Mouse (Mus musculus): ENCODE measurements around the gene 6030445D17Rik.

Gene 6030445D17Rik

DNA sequence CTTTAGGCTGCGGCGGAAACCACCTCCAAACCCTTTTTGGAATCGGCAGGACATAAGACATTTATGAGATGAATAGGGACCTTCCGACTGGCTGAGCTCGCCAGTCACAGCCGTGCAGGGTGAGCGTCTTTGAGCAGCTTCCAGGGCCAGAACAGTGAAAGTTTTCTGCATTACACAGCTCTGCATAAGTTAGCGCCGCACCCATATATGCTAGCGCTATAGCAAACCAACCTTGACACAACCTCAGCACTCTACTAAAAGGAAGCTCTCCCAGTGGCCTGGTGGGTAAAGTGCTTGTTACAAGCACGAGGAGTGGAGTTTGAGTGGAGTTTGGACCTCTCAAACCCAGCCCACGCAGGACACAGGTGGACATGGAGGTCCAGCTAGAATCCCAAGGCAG is 2.8 kb upstream of the 6030445D17Rik start:
- no peak for DNase-seq (ENCODE audit: low spot score in 2 of 2)

DNA sequence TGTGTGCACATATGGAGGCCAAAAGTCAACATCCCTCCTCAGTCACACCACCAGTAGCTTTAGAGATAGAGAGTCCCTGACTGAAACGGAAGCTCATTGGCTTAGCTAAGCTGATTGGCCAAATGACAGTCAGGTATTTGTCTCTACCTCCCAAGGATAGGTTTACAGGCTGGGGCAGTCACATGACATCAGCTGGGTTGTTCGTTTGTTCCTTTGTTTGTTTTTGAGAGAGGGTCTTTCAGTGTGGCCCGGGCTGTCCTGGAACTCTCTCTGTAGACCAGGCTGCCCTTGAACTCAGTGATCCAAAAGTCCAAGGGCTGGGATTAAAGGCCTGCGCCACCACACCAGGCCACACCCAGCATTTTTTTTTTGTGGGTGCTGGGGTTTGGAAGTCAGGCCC is 844 bp upstream of the 6030445D17Rik start:
- no peak for DNase-seq (ENCODE audit: low spot score in 2 of 2)

DNA sequence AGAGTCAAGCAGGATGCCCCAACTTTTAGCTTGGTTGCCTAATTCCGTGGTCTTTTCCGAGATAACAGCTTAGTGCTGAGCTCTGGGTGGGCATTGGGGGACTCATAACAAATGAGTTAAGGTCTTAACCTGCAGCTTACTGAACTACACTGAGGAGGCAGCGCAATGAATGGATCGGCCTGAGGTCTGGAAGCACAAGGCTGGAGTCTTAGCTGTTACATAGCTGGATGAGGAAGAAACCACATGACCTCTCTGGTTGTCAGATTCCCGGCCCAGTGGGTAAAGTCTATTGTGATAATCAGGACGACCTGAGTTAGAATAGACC is 327 bp upstream of the 6030445D17Rik start:
- no peak for DNase-seq (ENCODE audit: low spot score in 2 of 2)

DNA sequence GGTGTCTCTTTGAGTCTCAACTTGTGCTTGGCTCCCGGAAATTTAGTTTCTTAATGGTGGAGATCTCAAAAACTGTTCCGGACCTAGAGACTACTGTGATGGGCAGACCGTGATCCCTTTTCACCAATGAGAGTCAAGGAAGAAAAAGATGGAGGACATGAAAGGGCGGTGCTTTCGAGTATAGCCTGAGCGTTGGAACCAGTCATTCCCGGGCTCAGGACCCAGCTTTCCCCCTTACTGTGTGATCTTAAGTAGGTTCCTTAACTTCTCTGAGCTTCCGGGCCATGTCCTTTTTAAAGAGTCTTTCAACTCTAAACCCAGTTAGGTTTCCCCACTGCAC is 759 bp downstream of the 6030445D17Rik start:
- peak in 1 of 2 experiments; percentile 47 for DNase-seq (ENCODE audit: low spot score in 2 of 2)

DNA sequence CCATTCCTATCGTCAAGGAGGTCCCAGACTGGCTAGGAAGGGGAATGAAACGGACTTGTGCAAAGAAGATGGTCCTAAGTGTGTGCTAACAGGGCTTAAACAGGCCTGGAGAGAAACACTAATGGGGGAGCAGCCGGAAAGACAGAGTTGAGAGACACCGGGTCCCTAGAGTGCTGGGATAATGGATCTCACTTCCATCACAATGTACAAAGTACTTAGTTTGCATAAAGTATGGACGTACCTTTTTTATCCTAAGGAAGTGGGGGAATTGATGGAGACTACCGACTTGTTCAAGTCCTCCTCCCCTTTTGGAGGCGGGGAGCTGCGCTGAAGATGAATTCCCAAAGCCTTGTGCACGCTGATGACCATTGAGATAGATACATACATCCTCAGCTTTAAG is 1.4 kb downstream of the 6030445D17Rik start:
- no peak for DNase-seq (ENCODE audit: low spot score in 2 of 2)

DNA sequence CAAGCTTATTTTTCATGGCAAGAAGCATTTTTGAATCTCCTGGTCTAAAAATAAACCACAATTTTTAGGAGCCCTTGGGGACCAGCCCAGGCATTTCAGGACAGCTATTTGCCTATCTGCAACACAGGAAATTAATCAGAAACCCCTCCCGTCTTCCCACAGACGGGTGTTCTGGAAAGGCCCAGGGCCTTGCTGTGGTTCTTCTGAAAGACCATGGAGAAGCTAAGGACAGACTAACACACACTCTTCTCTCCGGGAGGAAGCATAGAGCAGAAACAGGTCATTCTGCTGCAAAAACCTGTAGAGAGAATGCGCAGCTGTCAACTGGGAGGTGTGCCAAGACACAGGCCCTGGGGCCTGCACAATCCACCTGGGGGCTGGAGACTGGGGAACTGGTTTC is 4.2 kb downstream of the 6030445D17Rik start:
- DNase-seq (ENCODE audit: low spot score in 2 of 2): no peak

DNA sequence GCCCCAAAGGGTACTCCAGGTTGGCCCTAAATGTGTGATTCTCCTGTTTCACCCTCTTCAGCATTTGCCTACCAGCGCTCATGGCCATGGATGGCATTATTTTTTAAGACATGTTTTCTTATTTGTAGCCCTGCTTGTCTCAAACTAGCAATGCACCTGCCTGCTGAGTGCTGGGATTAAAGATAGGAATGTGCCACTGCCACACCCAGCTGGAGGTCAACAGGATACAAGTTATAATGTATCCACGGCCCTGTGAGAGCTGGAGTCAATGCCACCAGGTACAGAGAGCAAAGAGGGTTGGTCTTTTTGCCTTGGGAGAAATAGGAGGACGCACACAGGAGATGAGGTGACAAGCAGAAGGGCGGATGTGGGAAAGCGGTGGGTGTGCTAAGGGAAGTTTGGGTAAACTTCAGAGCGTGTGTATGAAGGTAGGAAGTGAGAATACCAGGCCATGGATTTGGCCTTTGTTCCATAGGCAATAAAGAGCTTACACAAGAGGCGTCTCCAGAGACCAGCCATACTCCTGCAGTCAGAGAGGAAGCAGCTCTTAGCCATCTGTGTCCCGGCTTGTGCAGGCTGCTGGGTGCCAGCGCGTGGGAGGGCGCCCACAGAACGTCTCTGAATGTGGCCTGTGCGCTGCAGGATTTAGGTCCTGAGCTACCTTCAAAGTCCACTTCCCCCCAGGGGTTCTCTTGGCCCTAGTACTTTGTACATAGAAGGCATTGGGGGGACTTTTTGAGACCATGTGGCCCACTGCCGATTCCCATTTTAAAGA is 6.7 kb downstream of the 6030445D17Rik start:
- DNase-seq (ENCODE audit: low spot score in 2 of 2): peak; percentile 59 to 86

DNA sequence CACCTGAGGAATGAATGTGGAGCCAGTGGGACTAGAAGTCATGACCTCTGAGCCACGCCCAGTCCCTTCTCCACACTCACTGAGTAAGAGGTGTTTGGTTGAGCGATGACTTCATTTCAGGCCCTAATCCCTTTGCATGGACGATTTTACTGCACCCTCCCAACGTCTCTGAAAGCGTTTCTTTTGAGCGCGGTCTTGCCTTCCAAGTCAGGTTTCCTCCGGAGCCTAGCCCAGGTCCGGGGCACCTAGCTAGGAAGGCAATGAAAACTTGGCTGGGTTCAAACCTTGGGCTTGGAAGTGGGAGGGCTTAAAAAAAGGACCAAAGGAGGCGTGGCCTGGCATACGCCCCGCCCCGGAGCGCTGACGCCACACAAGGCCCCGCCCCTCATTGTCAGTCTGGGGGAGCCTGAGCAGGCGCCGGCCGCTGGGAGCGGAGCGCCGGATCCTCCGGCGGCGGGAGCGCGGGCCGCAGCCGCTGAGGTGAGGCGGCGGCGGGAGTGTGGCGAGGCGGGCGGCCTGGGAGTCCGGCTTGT is 7.4 kb downstream of the 6030445D17Rik start, which contains the start of gene Luzp1:
Gene Luzp1, plus strand, starts transcription at position 391 of the 533 bp plus-strand sequence.
- DNase-seq (ENCODE audit: low spot score in 2 of 2): peak; percentile 78 to 95

DNA sequence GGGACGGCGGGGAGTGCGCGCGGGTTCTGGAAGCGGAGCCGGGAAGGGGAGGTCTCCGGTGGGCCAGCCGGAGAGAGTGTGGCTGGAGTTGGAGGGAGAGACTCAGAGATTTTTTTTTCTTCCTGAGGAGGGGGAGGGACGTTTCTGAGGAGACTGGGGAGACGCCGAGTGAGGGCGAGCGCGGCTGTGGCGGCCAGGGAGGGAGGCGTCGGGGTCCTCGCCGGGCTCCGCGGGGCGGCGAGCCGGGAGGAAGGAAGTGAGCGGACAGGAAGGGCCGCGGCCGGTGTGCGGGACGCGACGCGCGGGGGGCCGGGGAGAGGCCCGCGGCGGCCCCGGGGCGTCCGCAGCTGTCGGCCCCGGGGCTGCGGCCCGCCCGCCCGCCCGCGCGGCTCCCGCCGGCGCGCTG is 7.9 kb downstream of the 6030445D17Rik start:
- no peak for DNase-seq (ENCODE audit: low spot score in 2 of 2)

DNA sequence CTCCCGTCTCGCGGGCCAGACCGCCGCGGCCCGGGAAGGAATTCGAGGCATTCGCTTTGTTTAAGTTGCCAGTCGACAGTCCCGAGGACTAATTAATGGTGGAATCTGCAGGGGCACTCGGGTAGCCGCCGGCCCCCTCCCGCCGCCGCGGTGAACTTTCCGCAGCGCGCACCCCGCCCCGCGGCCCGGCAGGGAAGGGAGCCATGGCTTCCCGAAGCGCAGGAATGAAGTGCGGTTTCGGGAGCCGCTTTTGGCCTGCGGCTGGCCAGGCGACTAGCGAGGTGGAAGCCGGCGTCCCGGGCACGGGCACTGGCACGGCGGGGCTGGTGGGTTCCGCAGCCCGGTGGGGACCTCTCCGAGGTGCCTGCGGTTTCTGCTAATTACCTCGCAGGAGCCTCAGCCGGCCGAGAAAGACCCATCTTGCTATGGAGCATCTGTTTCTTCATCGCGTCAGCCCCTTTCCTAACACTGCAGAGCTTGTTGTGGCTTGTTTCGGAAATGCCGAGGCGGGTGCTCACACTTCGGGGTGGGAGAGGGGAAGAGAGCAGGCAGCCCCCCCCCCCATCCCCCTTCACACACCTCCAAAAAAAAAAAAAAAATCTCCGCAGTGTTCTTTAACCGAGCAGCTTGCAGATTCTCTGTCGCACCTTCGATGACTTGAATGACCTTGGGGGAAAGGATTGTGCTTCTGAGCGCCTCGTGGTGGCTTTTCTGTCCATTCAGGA is 8.5 kb downstream of the 6030445D17Rik start:
- peak in 1 of 2 experiments; percentile 23 for DNase-seq (ENCODE audit: low spot score in 2 of 2)

DNA sequence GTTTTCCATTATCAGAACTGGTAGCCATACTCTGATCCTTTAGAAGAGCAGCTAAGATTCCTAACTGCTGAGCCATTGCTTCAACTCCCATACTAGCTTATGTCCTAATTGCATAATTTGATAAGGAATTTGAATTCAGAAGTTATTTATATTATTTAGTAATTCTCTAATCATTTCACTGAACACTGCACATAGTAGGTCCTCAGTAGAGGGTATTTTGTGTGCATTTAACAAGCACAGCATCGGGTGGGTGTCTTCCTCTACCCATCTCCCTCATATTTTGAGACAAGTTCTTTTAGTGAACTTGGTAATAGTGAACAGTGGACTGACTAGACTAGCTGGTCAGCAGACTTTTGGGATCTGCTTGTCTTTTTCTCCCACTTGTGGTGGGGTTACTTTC is 14.6 kb downstream of the 6030445D17Rik start:
- DNase-seq (ENCODE audit: low spot score in 2 of 2): no peak

DNA sequence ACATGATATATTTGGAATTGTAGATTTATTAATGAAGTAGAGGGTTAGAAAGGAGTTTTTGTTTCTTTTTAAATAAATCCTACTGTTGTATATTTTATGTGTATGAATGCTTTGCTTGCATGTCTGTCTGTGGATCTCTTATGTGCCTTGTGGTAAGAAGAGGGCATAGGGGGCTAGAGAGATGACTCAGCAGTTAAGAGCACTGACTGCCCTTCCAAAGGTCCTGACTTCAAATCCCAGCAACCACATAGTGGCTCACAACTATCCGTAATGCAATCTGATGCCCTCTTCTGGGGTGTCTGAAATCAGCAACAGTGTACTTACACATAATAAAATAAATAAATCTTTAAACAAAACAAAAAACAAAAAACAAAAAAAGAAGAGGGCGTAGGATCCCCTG is 24.5 kb downstream of the 6030445D17Rik start:
- no peak for DNase-seq (ENCODE audit: low spot score in 2 of 2)

DNA sequence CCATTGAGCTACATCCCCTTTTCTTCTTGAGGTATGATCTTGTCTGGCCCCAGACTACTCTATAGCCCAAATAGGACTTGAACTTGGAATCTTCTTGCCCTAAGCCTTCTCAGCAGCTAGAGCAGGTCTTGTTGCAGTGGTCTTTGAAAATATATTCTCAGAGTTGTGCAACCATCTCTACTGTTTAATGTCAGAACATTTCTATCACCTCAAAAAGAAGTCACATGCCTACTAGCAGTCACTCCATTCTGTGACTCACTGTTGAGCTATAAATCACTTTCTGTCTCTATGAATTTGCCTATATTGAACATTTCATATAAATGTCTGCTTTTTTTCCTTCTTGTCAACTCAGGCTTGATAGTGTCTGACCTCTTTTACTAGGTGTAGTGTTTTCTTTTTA is 33.9 kb downstream of the 6030445D17Rik start:
- DNase-seq (ENCODE audit: low spot score in 2 of 2): no peak

DNA sequence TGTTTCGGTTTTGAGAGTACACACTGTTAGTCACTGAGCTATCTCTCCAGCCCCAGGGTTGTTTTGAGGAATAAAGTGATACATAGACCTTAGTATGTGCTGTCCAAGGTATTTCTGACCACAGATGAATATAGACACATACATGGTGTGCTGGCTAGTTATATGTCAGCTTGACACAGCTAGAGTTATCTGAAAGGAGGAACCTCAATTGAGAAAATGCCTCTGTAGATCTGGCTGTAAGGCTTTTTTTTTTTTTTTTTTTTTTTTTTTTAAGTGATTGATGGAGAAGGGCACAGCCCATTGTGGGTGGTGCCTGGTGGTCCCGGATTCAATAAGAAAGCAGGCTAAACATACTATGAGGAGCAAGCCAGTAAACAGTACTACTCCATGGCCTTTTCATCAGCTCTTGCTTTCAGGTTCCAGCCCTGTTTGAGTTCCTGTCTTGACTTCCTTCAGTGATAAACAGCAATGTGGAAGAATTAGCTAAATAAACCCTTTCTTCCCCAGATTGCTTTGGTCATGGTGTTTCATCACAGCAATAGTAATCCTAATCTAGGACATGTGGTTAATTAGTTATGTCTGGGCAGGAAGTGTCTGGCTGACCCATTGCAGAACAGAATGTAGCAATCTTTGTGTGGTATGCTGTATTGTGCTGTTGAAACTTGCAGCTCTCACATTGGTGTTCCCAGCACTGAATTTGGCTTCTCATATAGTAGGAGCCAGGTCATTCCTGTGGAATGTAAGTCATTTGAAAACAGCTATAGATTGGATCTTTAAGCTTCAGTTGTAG is 43.6 kb downstream of the 6030445D17Rik start:
- no peak for DNase-seq (ENCODE audit: low spot score in 2 of 2)

DNA sequence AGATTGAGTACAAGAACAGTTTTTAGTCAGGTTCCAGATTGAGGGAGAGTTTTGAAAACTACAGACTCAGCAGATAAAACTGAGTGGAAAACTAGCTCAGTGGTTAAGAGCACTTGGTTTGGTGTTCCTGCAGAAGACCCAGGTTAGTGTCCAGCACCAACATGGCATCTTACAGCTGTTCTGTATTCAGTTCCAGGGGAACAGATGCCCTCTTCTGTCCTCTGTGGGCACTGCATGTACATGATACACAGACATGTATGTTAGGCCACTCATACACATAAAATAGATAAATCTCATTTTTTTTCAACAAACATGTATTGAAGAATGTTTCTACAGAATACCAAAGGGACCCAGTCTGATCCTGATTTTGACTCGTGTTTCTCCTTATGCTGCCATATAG is 47.8 kb downstream of the 6030445D17Rik start:
- no peak for DNase-seq (ENCODE audit: low spot score in 2 of 2)

DNA sequence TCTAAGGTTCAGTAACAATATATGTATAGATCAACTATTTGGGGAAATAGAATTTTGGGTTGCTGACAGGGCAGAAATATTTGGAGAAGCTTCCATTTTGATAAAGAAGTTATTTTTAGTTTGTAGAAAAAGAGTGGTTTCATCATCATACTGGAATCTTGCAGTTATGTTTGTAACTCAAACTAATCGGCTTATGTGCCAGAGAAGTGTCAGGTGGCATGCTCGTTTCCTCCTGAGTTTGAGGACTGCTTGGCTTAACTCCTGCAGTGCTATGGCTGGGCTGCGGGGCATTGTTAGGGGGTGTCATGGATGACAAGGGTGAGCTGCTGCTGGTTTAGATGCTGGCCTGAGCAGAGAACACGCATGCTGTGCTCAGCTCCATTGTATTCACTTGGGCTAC is 49.7 kb downstream of the 6030445D17Rik start:
- DNase-seq (ENCODE audit: low spot score in 2 of 2): no peak

DNA sequence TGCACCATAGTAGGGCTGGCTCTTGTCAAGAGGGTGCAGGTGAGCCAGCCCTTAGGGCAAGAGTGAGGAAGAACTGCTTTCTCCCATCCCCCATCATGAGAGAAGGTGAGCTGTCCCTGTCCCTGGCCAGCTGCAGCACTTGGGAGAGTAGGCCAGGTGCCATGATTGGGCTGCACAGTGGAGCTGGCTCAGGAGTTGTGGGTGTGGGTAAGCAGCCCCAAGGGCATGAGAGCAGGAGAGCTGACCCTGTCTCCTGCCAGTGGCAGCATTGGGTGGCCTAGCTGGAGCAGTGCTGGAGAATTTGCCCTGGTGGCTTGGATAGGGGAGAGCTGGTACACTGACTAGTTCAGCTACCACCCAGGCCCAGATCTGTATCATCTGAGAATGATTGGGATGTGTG is 50.9 kb downstream of the 6030445D17Rik start:
- DNase-seq (ENCODE audit: low spot score in 2 of 2): no peak

Measured in left cerebral cortex, adult 9 months (tissue).